Mouse (Mus musculus): Measurements from ENCODE around the gene P2rx5. TPM values are rescaled to one million over a fixed set of nuclear protein-coding genes. Genes with fewer than 3 reads are reported as not detected.

Gene P2rx5
- polyA plus RNA-seq (2016; fragmentation: Nextera tagmentation; extraction: Ambion mirVana): 0.41 and 0.97 TPM in 2 replicates

GRCm38 (mm10) chr11:73159957-73160810, at the start of gene P2rx5:
P2rx5 (plus strand) TSS chr11:73160421.
- H3K9me3 ChIP-seq: no peaks in the 10 kb centered on the region
- H3K4me3 ChIP-seq: peak within 1 kb of the TSS; percentile 68
- peak within 1 kb of the TSS; percentile 71 for H3K27ac ChIP-seq
- H3K4me1 ChIP-seq: peaks cover 15% of the 10 kb centered on the region
- H3K36me3 ChIP-seq: no peaks in the 10 kb centered on the region
- peaks cover 65% of the 10 kb centered on the region for H3K27me3 ChIP-seq (ENCODE audit: insufficient read depth, poor library complexity, severe bottlenecking)
- DNase-seq (ENCODE audit: low spot score): peak; percentile 78
- WGBS: 2% methylated on average over 49 of the region's 49 CpGs

- no peaks in the 10 kb centered on the region for H3K27me3 ChIP-seq (ENCODE audit: insufficient read depth, poor library complexity, severe bottlenecking)
- H3K36me3 ChIP-seq: no peaks in the 10 kb centered on the region
- no peak overlapping the region for H3K27ac ChIP-seq
- no peak overlapping the region for H3K4me3 ChIP-seq
- 75% methylated on average over 6 of the region's 6 CpGs for WGBS
- no peaks in the 10 kb centered on the region for H3K9me3 ChIP-seq
- peaks cover 23% of the 10 kb centered on the region for H3K4me1 ChIP-seq
- no peak for DNase-seq (ENCODE audit: low spot score)
Measured at GRCm38 (mm10) chr11:73111414-73111813, 48.8 kb upstream of the P2rx5 start.

- Histone ChIP-seq H3K4me1 (peaks cover 4% of the 10 kb centered on the region; the same call in 1 of the 2 replicates), H3K36me3 (peaks cover 9% of the 10 kb centered on the region; the same call in 1 of the 2 replicates), H3K9me3 (no peaks in the 10 kb centered on the region), H3K4me3 (no peak overlapping the region), H3K27ac (no peak overlapping the region), H3K27me3 (ENCODE audit: insufficient read depth, poor library complexity, severe bottlenecking) (no peaks in the 10 kb centered on the region)
- no peak for DNase-seq (ENCODE audit: low spot score)
- 90% methylated on average over 6 of the region's 6 CpGs for WGBS
Measured at GRCm38 (mm10) chr11:73126495-73126894, 33.7 kb upstream of the P2rx5 start.

GRCm38 (mm10) chr11:73131020-73131419, 29.2 kb upstream of the P2rx5 start:
- peaks cover 21% of the 10 kb centered on the region for H3K4me1 ChIP-seq
- no peaks in the 10 kb centered on the region for H3K9me3 ChIP-seq
- DNase-seq (ENCODE audit: low spot score): no peak
- no peak overlapping the region for H3K4me3 ChIP-seq
- peaks cover 29% of the 10 kb centered on the region for H3K36me3 ChIP-seq
- no peaks in the 10 kb centered on the region for H3K27me3 ChIP-seq (ENCODE audit: insufficient read depth, poor library complexity, severe bottlenecking)
- 77% methylated on average over 7 of the region's 7 CpGs for WGBS
- H3K27ac ChIP-seq: no peak overlapping the region

GRCm38 (mm10) chr11:73132999-73133398, 27.2 kb upstream of the P2rx5 start:
- Histone ChIP-seq H3K9me3 (no peaks in the 10 kb centered on the region), H3K4me3 (no peak overlapping the region), H3K36me3 (peaks cover 32% of the 10 kb centered on the region), H3K27me3 (ENCODE audit: insufficient read depth, poor library complexity, severe bottlenecking) (no peaks in the 10 kb centered on the region), H3K4me1 (peaks cover 38% of the 10 kb centered on the region), H3K27ac (no peak overlapping the region)
- DNase-seq (ENCODE audit: low spot score): no peak
- WGBS: 93% methylated on average over 6 of the region's 6 CpGs

GRCm38 (mm10) chr11:73134222-73134621, 26.0 kb upstream of the P2rx5 start:
- Histone ChIP-seq H3K9me3 (no peaks in the 10 kb centered on the region), H3K4me1 (peaks cover 38% of the 10 kb centered on the region), H3K4me3 (no peak overlapping the region), H3K36me3 (peaks cover 32% of the 10 kb centered on the region), H3K27ac (no peak overlapping the region), H3K27me3 (ENCODE audit: insufficient read depth, poor library complexity, severe bottlenecking) (no peaks in the 10 kb centered on the region)
- 89% methylated on average over 5 of the region's 5 CpGs for WGBS
- no peak for DNase-seq (ENCODE audit: low spot score)

- no peak for DNase-seq (ENCODE audit: low spot score)
- no peak overlapping the region for H3K27ac ChIP-seq
- WGBS: 79% methylated on average over 6 of the region's 6 CpGs
Measured at GRCm38 (mm10) chr11:73136587-73136986, 23.6 kb upstream of the P2rx5 start.

GRCm38 (mm10) chr11:73137116-73137515, 23.1 kb upstream of the P2rx5 start:
- H3K4me3 ChIP-seq: peak overlapping the region; percentile 83
- no peaks in the 10 kb centered on the region for H3K9me3 ChIP-seq
- no peak for DNase-seq (ENCODE audit: low spot score)
- WGBS: 40% methylated on average over 11 of the region's 11 CpGs
- H3K36me3 ChIP-seq: peaks cover 26% of the 10 kb centered on the region
- peaks cover 33% of the 10 kb centered on the region for H3K4me1 ChIP-seq
- peak overlapping the region; percentile 88 for H3K27ac ChIP-seq
- no peaks in the 10 kb centered on the region for H3K27me3 ChIP-seq (ENCODE audit: insufficient read depth, poor library complexity, severe bottlenecking)

More at GRCm38 (mm10) chr11:73136587-73136986, 23.6 kb upstream of the P2rx5 start:
- Histone ChIP-seq H3K4me1 (peaks cover 33% of the 10 kb centered on the region), H3K9me3 (no peaks in the 10 kb centered on the region), H3K27me3 (ENCODE audit: insufficient read depth, poor library complexity, severe bottlenecking) (no peaks in the 10 kb centered on the region), H3K4me3 (peak overlapping the region; percentile 83), H3K36me3 (peaks cover 28% of the 10 kb centered on the region)

GRCm38 (mm10) chr11:73137591-73138501, 22.4 kb upstream of the P2rx5 start, which contains the start of gene Haspin:
Haspin (minus strand) TSS chr11:73138294.
- peak within 1 kb of the TSS; percentile 83 for H3K4me3 ChIP-seq
- under 1% methylated on average over 84 of the region's 84 CpGs for WGBS
- DNase-seq (ENCODE audit: low spot score): peak; percentile 95
- H3K9me3 ChIP-seq: no peaks in the 10 kb centered on the region
- H3K27me3 ChIP-seq (ENCODE audit: insufficient read depth, poor library complexity, severe bottlenecking): no peaks in the 10 kb centered on the region
- H3K4me1 ChIP-seq: peaks cover 33% of the 10 kb centered on the region
- peak within 1 kb of the TSS; percentile 88 for H3K27ac ChIP-seq
- H3K36me3 ChIP-seq: peaks cover 19% of the 10 kb centered on the region

- H3K27ac ChIP-seq: peak overlapping the region; percentile 65
- H3K4me1 ChIP-seq: peaks cover 10% of the 10 kb centered on the region
- H3K27me3 ChIP-seq (ENCODE audit: insufficient read depth, poor library complexity, severe bottlenecking): no peaks in the 10 kb centered on the region
- DNase-seq (ENCODE audit: low spot score): no peak
- H3K9me3 ChIP-seq: no peaks in the 10 kb centered on the region
- H3K36me3 ChIP-seq: no peaks in the 10 kb centered on the region
- H3K4me3 ChIP-seq: no peak overlapping the region
- 58% methylated on average over 1 of the region's 1 CpGs for WGBS
Measured at GRCm38 (mm10) chr11:73144261-73144681, 15.9 kb upstream of the P2rx5 start.

- WGBS: 54% methylated on average over 11 of the region's 11 CpGs
- H3K9me3 ChIP-seq: no peaks in the 10 kb centered on the region
- H3K36me3 ChIP-seq: no peaks in the 10 kb centered on the region
- H3K4me3 ChIP-seq: no peak overlapping the region
- peaks cover 10% of the 10 kb centered on the region for H3K4me1 ChIP-seq
- DNase-seq (ENCODE audit: low spot score): no peak
- H3K27ac ChIP-seq: no peak overlapping the region; the same call in 1 of the 2 replicates
- no peaks in the 10 kb centered on the region for H3K27me3 ChIP-seq (ENCODE audit: insufficient read depth, poor library complexity, severe bottlenecking)
Measured at GRCm38 (mm10) chr11:73146026-73146974, 13.9 kb upstream of the P2rx5 start.

- WGBS: 43% methylated on average over 7 of the region's 7 CpGs
- Histone ChIP-seq H3K27me3 (ENCODE audit: insufficient read depth, poor library complexity, severe bottlenecking) (no peaks in the 10 kb centered on the region), H3K27ac (no peak overlapping the region; the same call in 1 of the 2 replicates)
Measured at GRCm38 (mm10) chr11:73146975-73147365, 13.3 kb upstream of the P2rx5 start.

More at GRCm38 (mm10) chr11:73146975-73147365, 13.3 kb upstream of the P2rx5 start:
- no peak for DNase-seq (ENCODE audit: low spot score)
- no peaks in the 10 kb centered on the region for H3K36me3 ChIP-seq
- H3K4me3 ChIP-seq: no peak overlapping the region
- peaks cover 10% of the 10 kb centered on the region for H3K4me1 ChIP-seq
- no peaks in the 10 kb centered on the region for H3K9me3 ChIP-seq

Measured in heart, embryonic 10.5 days (tissue).